Mouse (Mus musculus) heart, postnatal 0 days (tissue): ENCODE results near the gene Fntb. TPM values are rescaled to one million over a fixed set of nuclear protein-coding genes. Genes with fewer than 3 reads are reported as not detected.

Experiments
- ATAC-seq: fragments of 200-750 bp; cut with Nextera tagmentation; 2 replicates; pipeline ENCODE4 v1.8.0; 2017; ENCODE audit warnings: low read depth, moderate number of reproducible peaks, moderate library complexity; ENCODE audit not compliant: insufficient read depth
- DNase-seq: peaks from one replicate; pipeline ENCODE4 v3.0.0-alpha.2; 2016; ENCODE audit warnings: low spot score
- H3K27ac ChIP-seq: fragments of 300-500 bp; sonication (generic); 2 replicates; pipeline ENCODE4 v1.5.1; 2014; ENCODE audit warnings: low read depth, mild to moderate bottlenecking
- H3K27me3 ChIP-seq: fragments of 300-500 bp; sonication (generic); 2 replicates; pipeline ENCODE4 v1.6.1; 2014; ENCODE audit warnings: low read length, mixed read lengths; ENCODE audit not compliant: control insufficient read depth, insufficient read depth
- H3K36me3 ChIP-seq: fragments of 300-500 bp; sonication (generic); replicated peaks from 2 replicates; pipeline ENCODE4 v1.6.1; 2014; ENCODE audit warnings: low read length, mixed read lengths; ENCODE audit not compliant: control insufficient read depth, insufficient read depth
- H3K4me1 ChIP-seq: fragments of 300-500 bp; sonication (generic); 2 replicates; pipeline ENCODE4 v1.6.1; 2014; ENCODE audit warnings: antibody characterized with exemption; ENCODE audit not compliant: control insufficient read depth, insufficient read depth
- H3K4me2 ChIP-seq: fragments of 300-500 bp; sonication (generic); 2 replicates; pipeline ENCODE4 v1.6.1; 2014; ENCODE audit warnings: low read depth, mild to moderate bottlenecking, low read length, moderate library complexity
- H3K4me3 ChIP-seq: fragments of 300-500 bp; sonication (generic); 2 replicates; pipeline ENCODE4 v1.5.1; 2014; ENCODE audit warnings: low read depth, low read length
- H3K9ac ChIP-seq: fragments of 300-500 bp; sonication (generic); replicated peaks from 2 replicates; pipeline ENCODE4 v1.6.1; 2014; ENCODE audit warnings: low read depth, low read length, mixed read lengths
- H3K9me3 ChIP-seq: fragments of 300-500 bp; sonication (generic); replicated peaks from 2 replicates; pipeline ENCODE4 v1.6.1; 2016; ENCODE audit warnings: low read length; ENCODE audit not compliant: control insufficient read depth
- CTCF ChIP-seq: IDR thresholded peaks from 2 replicates; pipeline ENCODE4 v1.5.1; 2016; ENCODE audit warnings: antibody characterized with exemption, control low read depth, low read depth
- EP300 ChIP-seq: IDR thresholded peaks from 2 replicates; pipeline ENCODE4 v1.6.1; 2016; ENCODE audit warnings: antibody characterized with exemption, low read depth
- WGBS: fragments of 180-500 bp; shearing (Covaris S2); extraction: QIAGEN DNeasy Blood & Tissue Kit; methylation state at CpG from one replicate; pipeline ENCODE4 v1.1.7; 2014; 5-methylcytosine and 5-hydroxymethylcytosine counted together
- polyA plus RNA-seq: library from polyadenylated mRNA; unstranded; fragments of >200 nt; fragmentation: Nextera tagmentation; extraction: Ambion mirVana; gene quantifications from 2 replicates; pipeline ENCODE4 v1.2.1, GENCODE M21; 2015
- total RNA-seq: library from RNA; depleted of rRNA; stranded (reverse); fragments of >200 nt; gene quantifications from 2 replicates; pipeline ENCODE4 v1.2.3, GENCODE M21; 2014; ENCODE audit warnings: low replicate concordance

Gene Fntb
- total and polyA plus RNA-seq, 2 experiments from 2014 or later, result 13.0 to 20.0 TPM

GRCm38 (mm10) chr12:76883824-76884223, 118.4 kb downstream of the Fntb start:
- H3K27me3 ChIP-seq, result no peaks in the 10 kb centered on the region
- no peak overlapping the region for H3K9ac ChIP-seq
- ATAC-seq (peak; percentile 89), DNase-seq (peak; percentile 73)
- TF ChIP-seq CTCF (no peak), EP300 (peak; percentile 97)
- 0 out of 2 replicates have a peak, but pooled peaks cover 3% of the 10 kb centered on the region for H3K36me3 ChIP-seq
- no peak overlapping the region for H3K4me2 ChIP-seq
- WGBS, result 14% methylated on average over 9 of the region's 9 CpGs
- H3K4me3 ChIP-seq, result no peak overlapping the region
- H3K4me1 ChIP-seq, result peaks cover 19% of the 10 kb centered on the region
- no peaks in the 10 kb centered on the region for H3K9me3 ChIP-seq
- H3K27ac ChIP-seq, result peak overlapping the region; percentile 68

GRCm38 (mm10) chr12:76885103-76885502, 119.7 kb downstream of the Fntb start:
- no peak for ATAC-seq
- Histone ChIP-seq H3K27me3 (no peaks in the 10 kb centered on the region), H3K36me3 (0 out of 2 replicates have a peak, but pooled peaks cover 9% of the 10 kb centered on the region), H3K9ac (no peak overlapping the region), H3K9me3 (no peaks in the 10 kb centered on the region), H3K4me2 (no peak overlapping the region), H3K4me3 (no peak overlapping the region), H3K27ac (no peak overlapping the region), H3K4me1 (peaks cover 19% of the 10 kb centered on the region)
- WGBS, result 86% methylated on average over 4 of the region's 4 CpGs
- DNase-seq, result no peak
- TF ChIP-seq EP300, result no peak

- Histone ChIP-seq H3K9me3 (no peaks in the 10 kb centered on the region), H3K4me3 (no peak overlapping the region), H3K36me3 (0 out of 2 replicates have a peak, but pooled peaks cover 9% of the 10 kb centered on the region), H3K4me2 (no peak overlapping the region), H3K9ac (no peak overlapping the region), H3K27ac (no peak overlapping the region), H3K27me3 (no peaks in the 10 kb centered on the region), H3K4me1 (peaks cover 19% of the 10 kb centered on the region)
- WGBS, result 81% methylated on average over 7 of the region's 7 CpGs
- TF ChIP-seq CTCF, result no peak
- DNase-seq (no peak), ATAC-seq (no peak)
Observed at GRCm38 (mm10) chr12:76886826-76887225, 121.4 kb downstream of the Fntb start.

- Histone ChIP-seq H3K27ac (no peak overlapping the region), H3K27me3 (no peaks in the 10 kb centered on the region), H3K4me1 (peaks cover 19% of the 10 kb centered on the region), H3K4me2 (no peak overlapping the region), H3K9ac (no peak overlapping the region), H3K4me3 (no peak overlapping the region), H3K36me3 (0 out of 2 replicates have a peak, but pooled peaks cover 9% of the 10 kb centered on the region), H3K9me3 (no peaks in the 10 kb centered on the region)
- WGBS, result 45% methylated on average over 12 of the region's 12 CpGs
- TF ChIP-seq EP300, result no peak
- TF ChIP-seq CTCF, result no peak
- DNase-seq (no peak), ATAC-seq (no peak)
Observed at GRCm38 (mm10) chr12:76887941-76888340, 122.6 kb downstream of the Fntb start.

- no peak for ATAC-seq
- no peak for DNase-seq
- 0 out of 2 replicates have a peak, but pooled peaks cover 9% of the 10 kb centered on the region for H3K36me3 ChIP-seq
- no peak overlapping the region for H3K27ac ChIP-seq
- no peak overlapping the region for H3K4me2 ChIP-seq
- peaks cover 13% of the 10 kb centered on the region; the same call in 1 of the 2 replicates for H3K4me1 ChIP-seq
- no peak overlapping the region for H3K4me3 ChIP-seq
- H3K9me3 ChIP-seq, result no peaks in the 10 kb centered on the region
- H3K9ac ChIP-seq, result no peak overlapping the region
- H3K27me3 ChIP-seq, result no peaks in the 10 kb centered on the region
- TF ChIP-seq EP300 (no peak), CTCF (no peak)
- WGBS, result 91% methylated on average over 11 of the region's 11 CpGs
Observed at GRCm38 (mm10) chr12:76889404-76890184, 124.2 kb downstream of the Fntb start.
